Mouse (Mus musculus) A20 (cell line): ENCODE data around the gene Rhbdd2.
"Not testable (repeated sequence)": the region's sequence is repeated elsewhere in the genome, so short reads cannot be mapped to it uniquely, and the experiment has no call there.

Experiments
- DNase-seq: peaks from one replicate; pipeline ENCODE4 v3.0.0-alpha.2; 2011; ENCODE audit warnings: low read depth, low spot score

Rhbdd2 gene

GRCm38 (mm10) chr5:135632117-135632796, at the start of gene Rhbdd2:
TSS of gene Rhbdd2 (plus strand) at chr5:135632618.
- DNase-seq: peak; percentile 99

DNA sequence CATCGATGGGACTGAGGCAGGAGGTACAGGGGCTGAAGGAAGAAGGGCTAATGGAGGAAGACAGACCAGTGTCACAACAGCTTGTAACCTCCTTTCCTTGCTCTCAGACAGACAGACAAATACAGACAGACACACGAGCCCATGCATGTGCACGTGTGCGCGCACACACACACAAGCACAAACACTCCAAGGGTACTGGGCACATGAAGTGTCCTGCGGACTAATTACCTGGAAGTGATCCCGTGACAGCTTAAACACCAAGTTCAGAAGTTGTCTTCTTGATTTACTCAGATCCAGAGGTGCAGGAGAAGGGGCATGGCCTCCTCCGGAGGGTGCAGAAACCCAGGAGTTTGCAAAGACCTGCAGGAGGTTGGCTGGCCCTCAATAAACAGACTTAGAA, 46.7 kb upstream of the Rhbdd2 start:
- DNase-seq: no peak

- no peak for DNase-seq
Measured at GRCm38 (mm10) chr5:135587764-135588163, 44.7 kb upstream of the Rhbdd2 start.

DNA sequence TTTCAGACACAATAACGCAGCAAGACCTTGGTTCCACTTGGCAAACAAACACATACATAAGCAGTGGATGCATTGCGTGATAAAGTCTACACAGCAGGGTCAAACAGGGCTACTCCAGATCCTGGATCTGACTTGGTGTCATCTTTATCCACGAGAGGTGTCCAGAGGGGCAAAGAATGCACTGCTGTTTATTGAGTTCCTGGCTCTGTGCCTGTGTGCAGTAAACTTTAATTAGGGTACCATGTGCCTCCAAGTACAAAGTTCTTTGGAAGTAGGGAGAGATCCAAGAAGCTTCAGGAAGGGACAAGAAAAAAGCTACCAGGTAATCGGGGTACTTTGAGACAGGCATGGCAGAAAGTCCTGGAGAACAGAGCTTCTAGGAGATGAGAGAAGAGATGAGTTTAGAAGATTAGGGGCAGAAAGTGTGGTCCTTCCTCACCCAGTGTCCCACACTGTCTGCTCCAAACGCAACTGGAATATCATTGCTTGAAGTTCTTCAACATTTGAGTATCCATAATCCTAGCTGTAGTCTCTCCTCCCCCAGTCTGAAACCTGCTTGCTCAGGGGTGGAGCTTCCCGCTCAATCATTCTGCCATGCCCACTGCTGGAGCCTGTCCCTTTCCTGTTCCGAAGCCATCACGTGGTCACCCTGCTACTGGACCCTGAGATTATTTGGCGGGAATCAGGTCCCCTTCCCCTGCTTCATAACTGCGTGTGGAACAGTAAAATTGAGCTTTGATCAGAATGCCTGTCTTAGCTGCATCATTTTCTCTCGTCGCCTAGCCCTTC, 42.2 kb upstream of the Rhbdd2 start:
- no peak for DNase-seq

DNA sequence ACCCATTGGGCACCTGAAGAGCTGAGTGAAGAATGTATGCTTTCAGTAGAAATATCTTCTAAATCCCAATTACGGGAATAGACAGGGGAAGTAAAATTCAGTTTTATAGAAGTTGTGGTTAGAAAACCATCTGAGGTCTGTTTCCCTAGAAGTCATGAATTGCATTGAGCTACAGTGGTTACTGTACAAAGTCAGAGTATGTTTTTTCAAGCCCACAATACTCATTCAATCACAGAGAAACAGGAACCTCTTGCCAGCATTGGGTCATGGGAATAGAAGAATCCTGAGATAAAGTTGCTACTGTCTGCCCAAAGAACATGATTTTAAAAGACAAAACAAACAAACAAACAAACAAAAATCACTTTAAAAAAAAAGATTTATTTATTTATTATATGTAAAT, 27.8 kb upstream of the Rhbdd2 start:
- DNase-seq: not testable (repeated sequence)

DNA sequence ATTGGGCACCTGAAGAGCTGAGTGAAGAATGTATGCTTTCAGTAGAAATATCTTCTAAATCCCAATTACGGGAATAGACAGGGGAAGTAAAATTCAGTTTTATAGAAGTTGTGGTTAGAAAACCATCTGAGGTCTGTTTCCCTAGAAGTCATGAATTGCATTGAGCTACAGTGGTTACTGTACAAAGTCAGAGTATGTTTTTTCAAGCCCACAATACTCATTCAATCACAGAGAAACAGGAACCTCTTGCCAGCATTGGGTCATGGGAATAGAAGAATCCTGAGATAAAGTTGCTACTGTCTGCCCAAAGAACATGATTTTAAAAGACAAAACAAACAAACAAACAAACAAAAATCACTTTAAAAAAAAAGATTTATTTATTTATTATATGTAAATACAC, 25.7 kb upstream of the Rhbdd2 start:
- DNase-seq: not testable (repeated sequence)

GRCm38 (mm10) chr5:135607581-135607980, 24.8 kb upstream of the Rhbdd2 start:
- DNase-seq: no peak

DNA sequence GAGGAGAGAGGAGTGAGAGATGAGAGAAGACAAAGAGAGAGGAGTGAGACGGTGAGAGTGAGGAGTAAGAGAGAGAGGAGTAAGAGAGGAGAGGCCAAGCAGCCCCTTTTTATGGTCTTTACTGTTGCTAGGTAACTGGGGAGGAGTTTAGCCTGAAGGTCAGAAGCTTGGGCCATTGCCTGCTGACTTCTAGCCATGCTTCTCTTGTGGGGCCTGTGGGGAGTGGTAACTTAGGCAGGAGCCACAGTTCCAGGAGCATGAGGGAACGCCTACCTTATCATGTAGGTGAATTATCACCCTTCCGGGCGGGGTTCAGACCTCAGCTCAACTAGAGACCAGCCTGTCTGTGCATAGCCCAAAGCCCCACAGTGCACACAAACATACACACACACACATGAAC, 22.6 kb upstream of the Rhbdd2 start:
- DNase-seq: no peak

- DNase-seq: not testable (repeated sequence)
Measured at GRCm38 (mm10) chr5:135619741-135620140, 12.7 kb upstream of the Rhbdd2 start.

- no peak for DNase-seq
Measured at GRCm38 (mm10) chr5:135620526-135620925, 11.9 kb upstream of the Rhbdd2 start.

- DNase-seq: no peak
Measured at GRCm38 (mm10) chr5:135621725-135622124, 10.7 kb upstream of the Rhbdd2 start.

- no peak for DNase-seq
Measured at GRCm38 (mm10) chr5:135623006-135623563, 9.3 kb upstream of the Rhbdd2 start.

- DNase-seq: no peak
Measured at GRCm38 (mm10) chr5:135628916-135629315, 3.5 kb upstream of the Rhbdd2 start.

DNA sequence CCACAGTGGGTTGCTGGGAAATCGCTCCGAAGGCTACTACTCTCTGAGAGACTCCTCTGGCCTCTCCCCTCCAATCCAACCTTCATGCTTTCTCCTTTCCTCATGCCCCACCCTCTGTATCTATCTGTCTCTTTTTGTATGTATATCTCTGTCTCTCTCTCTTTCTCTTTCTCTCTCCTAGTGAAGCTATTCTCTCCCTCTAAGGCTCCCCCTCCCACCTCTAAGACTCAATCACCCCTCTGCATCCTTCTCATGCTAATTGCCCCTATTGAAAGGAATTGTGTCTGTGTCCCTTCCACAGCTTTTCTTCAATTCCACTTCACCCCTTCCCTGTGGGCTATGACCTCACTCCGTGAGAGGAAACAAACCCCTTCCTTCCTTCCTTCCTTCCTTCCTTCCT, 3.0 kb upstream of the Rhbdd2 start:
- no peak for DNase-seq

GRCm38 (mm10) chr5:135630598-135630997, 1.8 kb upstream of the Rhbdd2 start:
- peak; percentile 68 for DNase-seq

DNA sequence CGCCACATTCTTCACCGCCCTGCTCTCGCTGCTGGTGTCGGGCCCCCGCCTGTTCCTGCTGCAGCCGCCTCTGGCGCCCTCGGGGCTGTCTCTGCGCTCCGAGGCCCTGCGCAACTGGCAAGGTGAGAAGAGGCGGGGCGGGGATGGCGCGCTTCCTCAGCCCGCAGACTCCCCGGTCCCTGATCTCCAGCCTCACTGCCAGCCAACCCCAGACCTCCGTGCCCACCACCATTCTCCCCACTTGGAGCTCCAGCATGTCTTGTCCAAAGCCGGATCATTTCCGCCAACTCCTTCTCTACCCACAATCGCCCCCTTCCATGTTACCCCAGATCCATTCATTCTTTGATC, 353 bp downstream of the Rhbdd2 start:
- DNase-seq: no peak

- no peak for DNase-seq
Measured at GRCm38 (mm10) chr5:135639760-135640458, 7.5 kb downstream of the Rhbdd2 start.

DNA sequence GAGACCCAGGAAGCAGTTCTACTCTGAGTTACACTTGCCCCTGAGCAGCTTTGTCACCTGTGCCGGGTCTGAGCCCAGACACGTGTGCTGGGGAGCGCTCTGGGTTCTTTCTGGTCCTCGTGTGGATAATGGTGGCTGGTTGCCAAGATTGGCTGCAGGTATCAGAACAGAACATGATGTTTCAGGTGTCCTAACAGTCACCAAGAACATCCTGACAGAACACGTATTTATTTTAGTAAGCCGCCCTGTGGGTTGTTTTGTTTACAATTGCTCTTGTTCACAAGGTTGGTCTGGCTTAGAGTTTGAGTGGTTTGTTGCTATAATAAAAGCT, 8.0 kb downstream of the Rhbdd2 start:
- no peak for DNase-seq

GRCm38 (mm10) chr5:135641028-135641427, 8.6 kb downstream of the Rhbdd2 start:
- no peak for DNase-seq

GRCm38 (mm10) chr5:135642686-135643551, 10.5 kb downstream of the Rhbdd2 start:
- no peak for DNase-seq

DNA sequence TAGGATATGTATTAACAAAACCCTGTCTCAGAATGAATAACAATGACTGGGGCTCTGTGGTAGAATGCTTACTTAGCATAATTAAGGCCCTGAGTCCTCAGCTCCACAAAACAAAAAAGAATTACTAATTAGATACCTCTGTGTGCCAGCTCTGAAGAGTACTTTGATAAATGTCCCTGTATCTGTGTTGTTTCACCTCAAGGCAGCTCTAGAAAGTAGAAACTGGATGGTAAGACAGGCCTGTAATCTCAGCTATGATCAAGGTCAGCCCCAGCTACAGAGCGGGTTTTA, 11.1 kb downstream of the Rhbdd2 start:
- no peak for DNase-seq

GRCm38 (mm10) chr5:135643869-135644268, 11.5 kb downstream of the Rhbdd2 start:
- DNase-seq: no peak
